Mouse (Mus musculus) stomach, postnatal 0 days (tissue): Measurements from ENCODE around the gene Zfp69. TPM values are rescaled to one million over a fixed set of nuclear protein-coding genes. Genes with fewer than 3 reads are reported as not detected.

ENCODE experiments used
- ATAC-seq: fragments of 200-750 bp; cut with Nextera tagmentation; 2 replicates; pipeline ENCODE4 v1.8.0; 2017; ENCODE audit not compliant: low FRiP score, low TSS enrichment
- DNase-seq: peaks from one replicate; pipeline ENCODE4 v3.0.0-alpha.2; 2016; ENCODE audit warnings: low spot score
- H3K27ac ChIP-seq: fragments of 300-500 bp; sonication (generic); replicated peaks from 2 replicates; pipeline ENCODE4 v1.5.1; 2014; ENCODE audit warnings: mild to moderate bottlenecking, control low read depth
- H3K27me3 ChIP-seq: fragments of 300-500 bp; sonication (generic); 2 replicates; pipeline ENCODE4 v1.6.1; 2014; ENCODE audit warnings: low read length; ENCODE audit not compliant: control insufficient read depth, insufficient read depth
- H3K36me3 ChIP-seq: fragments of 300-500 bp; sonication (generic); 2 replicates; pipeline ENCODE4 v1.6.1; 2014; ENCODE audit warnings: low read length, mixed read lengths; ENCODE audit not compliant: control insufficient read depth, insufficient read depth
- H3K4me1 ChIP-seq: fragments of 300-500 bp; sonication (generic); replicated peaks from 2 replicates; pipeline ENCODE4 v1.6.1; 2014; ENCODE audit warnings: antibody characterized with exemption; ENCODE audit not compliant: control insufficient read depth, insufficient read depth
- H3K4me2 ChIP-seq: fragments of 300-500 bp; sonication (generic); replicated peaks from 2 replicates; pipeline ENCODE4 v1.6.1; 2014; ENCODE audit warnings: low read depth, mild to moderate bottlenecking, control low read depth, moderate library complexity
- H3K4me3 ChIP-seq: fragments of 300-500 bp; sonication (generic); 2 replicates; pipeline ENCODE4 v1.5.1; 2014; ENCODE audit warnings: low read depth, low read length, control low read depth
- H3K9ac ChIP-seq: fragments of 300-500 bp; sonication (generic); 2 replicates; pipeline ENCODE4 v1.6.1; 2014; ENCODE audit warnings: mild to moderate bottlenecking, low read length, control low read depth, mixed read lengths
- H3K9me3 ChIP-seq: fragments of 300-500 bp; sonication (generic); 2 replicates; pipeline ENCODE4 v1.6.1; 2016; ENCODE audit warnings: low read length; ENCODE audit not compliant: control insufficient read depth
- CTCF ChIP-seq: IDR thresholded peaks from 2 replicates; pipeline ENCODE4 v1.5.1; 2016; ENCODE audit warnings: antibody characterized with exemption, low read depth, mild to moderate bottlenecking, moderate library complexity
- EP300 ChIP-seq: optimal IDR thresholded peaks from 2 replicates; pipeline ENCODE3; 2016; ENCODE audit warnings: antibody characterized with exemption
- WGBS: fragments of 180-500 bp; shearing (Covaris S2); extraction: QIAGEN DNeasy Blood & Tissue Kit; methylation state at CpG from one replicate; pipeline ENCODE4 v1.1.7; 2014; 5-methylcytosine and 5-hydroxymethylcytosine counted together
- microRNA-seq: library from miRNA; unstranded; fragments of <30 nt; microRNA quantifications from one replicate; pipeline ENCODE4, GENCODE M21; 2016
- polyA plus RNA-seq: library from polyadenylated mRNA; unstranded; fragments of >200 nt; fragmentation: Nextera tagmentation; extraction: Ambion mirVana; gene quantifications from 2 replicates; pipeline ENCODE4 v1.2.1, GENCODE M21; 2015

The Zfp69 gene
- polyA plus RNA-seq, 1 experiment from 2014 or later, result 1.9 TPM

DNA sequence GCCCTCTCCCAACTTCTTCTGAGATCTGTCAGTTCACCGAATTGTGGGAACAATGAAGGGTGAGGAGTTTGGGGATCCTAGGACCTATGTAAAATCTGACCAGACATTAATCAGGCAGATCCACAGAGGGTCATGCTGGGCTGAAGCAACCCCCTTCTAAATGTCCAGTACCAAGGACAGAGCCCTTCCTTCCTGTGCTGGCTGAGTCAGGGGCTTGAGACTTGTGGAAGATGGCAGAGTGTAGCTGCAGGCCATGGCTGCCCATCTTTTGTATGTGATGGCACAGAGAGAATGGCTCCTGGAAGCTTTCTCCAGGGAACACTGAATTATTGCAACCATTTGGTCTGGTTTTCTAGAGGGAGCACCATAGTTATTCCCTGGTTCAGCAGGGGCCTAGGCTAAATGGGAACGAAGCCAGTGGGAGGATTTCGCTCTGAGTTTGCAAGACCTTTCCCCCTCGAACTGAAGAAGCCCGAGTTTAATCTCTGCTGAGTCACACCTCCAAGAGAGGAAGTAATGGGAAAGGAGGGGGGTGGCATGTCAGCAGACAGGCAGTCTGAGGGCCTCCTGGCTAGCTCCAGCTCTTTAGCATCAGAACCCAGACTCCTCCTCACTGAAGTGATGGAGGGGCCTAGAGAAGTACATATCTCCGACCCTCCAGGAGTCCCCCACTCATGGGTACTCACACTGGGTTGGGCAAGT lies 70.6 kb downstream of the Zfp69 start:
- H3K9ac ChIP-seq, result no peak overlapping the region
- H3K4me1 ChIP-seq, result no peaks in the 10 kb centered on the region
- H3K36me3 ChIP-seq, result no peaks in the 10 kb centered on the region
- H3K9me3 ChIP-seq, result no peaks in the 10 kb centered on the region
- H3K27ac ChIP-seq, result no peak overlapping the region
- WGBS, result 48% methylated on average over 6 of the region's 6 CpGs
- no peak overlapping the region for H3K4me3 ChIP-seq
- no peaks in the 10 kb centered on the region for H3K27me3 ChIP-seq
- DNase-seq (no peak), ATAC-seq (no peak)
- H3K4me2 ChIP-seq, result no peak overlapping the region
- TF ChIP-seq EP300, result no peak
- no peak for TF ChIP-seq CTCF

Small RNAs within 50 kb of the gene (microRNA-seq; reads per million reads assigned to microRNA genes)
- gene Mir7015, result not detected

Other genes with a start within 250 kb of the Zfp69 start
- gene Kcnq4, start 203.1 kb downstream of the Zfp69 start, polyA plus RNA-seq, result 2.2 and 2.7 TPM in 2 replicates
- 44.8 and 47.6 TPM in 2 replicates for gene Nfyc, start 120.1 kb downstream of the Zfp69 start, polyA plus RNA-seq
- 0.70 and 0.92 TPM in 2 replicates for gene Rims3, start 96.9 kb downstream of the Zfp69 start, polyA plus RNA-seq
- 10.2 and 10.4 TPM in 2 replicates for gene Exo5, start 26.7 kb downstream of the Zfp69 start, polyA plus RNA-seq
- 16.1 and 17.3 TPM in 2 replicates for gene Smap2, start 65.5 kb upstream of the Zfp69 start, polyA plus RNA-seq
- gene Col9a2, start 87.7 kb upstream of the Zfp69 start, polyA plus RNA-seq, result 5.7 and 7.6 TPM in 2 replicates
- gene Zmpste24, start 146.5 kb upstream of the Zfp69 start, polyA plus RNA-seq, result 21.6 and 22.7 TPM in 2 replicates
- gene Tmco2, start 157.5 kb upstream of the Zfp69 start, polyA plus RNA-seq, result not detected in 2 replicates